In the genomic region with DNA sequence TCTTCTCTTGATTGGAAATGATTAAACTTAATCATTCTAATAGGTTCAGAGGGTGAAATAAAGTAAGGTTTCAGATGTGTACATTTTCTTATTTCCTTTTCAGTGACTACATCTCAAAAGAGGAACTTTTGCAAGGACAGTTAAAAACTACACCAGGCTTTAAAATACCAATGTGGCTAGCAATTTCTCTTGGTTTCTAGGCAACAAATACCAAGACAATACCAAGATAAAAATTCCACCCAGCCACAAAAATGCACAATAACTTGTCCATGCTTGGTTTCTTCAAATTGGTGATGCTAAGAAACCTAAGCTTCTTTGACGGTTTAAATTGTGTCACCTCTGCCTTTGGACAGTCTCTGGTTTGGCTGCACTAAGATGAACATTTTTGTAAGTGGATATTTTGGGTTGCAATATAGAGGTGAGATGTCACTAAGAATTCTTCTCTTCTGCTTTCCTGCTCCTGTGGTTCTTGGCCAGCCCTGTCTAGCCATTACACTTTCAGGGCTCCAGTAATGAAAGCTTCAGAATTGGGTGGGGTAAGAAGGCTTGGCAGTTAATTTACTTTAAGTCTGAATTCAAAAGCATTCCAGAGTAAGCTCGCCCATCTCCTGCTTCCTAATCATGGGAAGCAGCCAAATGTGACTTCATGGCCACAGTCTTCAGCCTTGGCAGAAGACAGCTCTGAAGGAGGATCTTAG, we compare ENCODE assay signal across 37 mouse cellular contexts. TPM values are rescaled to one million over a fixed set of nuclear protein-coding genes. Genes with fewer than 3 reads are reported as not detected.
DNase-seq lines count a peak whose midpoint lies in the region; ATAC-seq and TF ChIP-seq lines count a peak whose summit lies in the region.
"Had no signal": no experiment of that assay in that cellular context is flagged by ENCODE, and none has a peak within 500 bp of the region (broad histone marks: within the 10 kb centered on the region; RNA-seq: fewer than 3 reads in every experiment).

No protein-coding gene starts in this region.

- no peak for TF ChIP-seq CTCF in hindbrain, postnatal 0 days (IDR thresholded peaks at IDR 0.05; ENCODE audit: low read depth)
- no peak for TF ChIP-seq CTCF in embryonic fibroblast, embryonic 13.5 days (IDR thresholded peaks at IDR 0.05; ENCODE audit: borderline replicate concordance, insufficient read depth, low read length)

- no peak for DNase-seq in hindbrain, postnatal 0 days (ENCODE audit: low spot score)
- DNase-seq in Muller cell, postnatal 12 days (ENCODE audit: inconsistent ontology term) = peak; percentile 66
- DNase-seq in telencephalon, adult 2 months (ENCODE audit: low read depth, low spot score) = peak; percentile 4
- no peak for DNase-seq in kidney, adult 11 months
- DNase-seq in forebrain, embryonic 11.5 days (ENCODE audit: low spot score) = no peak
- DNase-seq: adrenal gland, postnatal 25 days; cerebellum, adult 18-20 months; kidney, adult 18-20 months; kidney, postnatal 25 days; midbrain, embryonic 14.5 days; retina, postnatal 1 day; spleen, adult 18-20 months; thymus, adult 18-20 months; thymus, postnatal 25 days had no signal

- H3K27ac ChIP-seq in hindbrain, embryonic 16.5 days (ENCODE audit: low read depth, low read length) = no peak overlapping the region
- no peak overlapping the region for H3K27ac ChIP-seq in hindbrain, postnatal 0 days
- H3K27ac ChIP-seq in embryonic fibroblast, embryonic 13.5 days (ENCODE audit: insufficient read depth, low read length) = peak overlapping the region; percentile 49; the same call in 1 of the 2 replicates
- H3K27ac ChIP-seq in forebrain, embryonic 11.5 days (ENCODE audit: low read depth, low read length) = no peak overlapping the region
- H3K27ac ChIP-seq: embryonic facial prominence, embryonic 10.5 days; embryonic facial prominence, embryonic 15.5 days; hindbrain, embryonic 12.5 days; kidney, embryonic 15.5 days; limb, embryonic 12.5 days; liver, embryonic 15.5 days; macrophage; neural tube, embryonic 15.5 days had no signal

- no peaks in the 10 kb centered on the region for H3K9me3 ChIP-seq in hindbrain, embryonic 16.5 days (ENCODE audit: control insufficient read depth, low read length)
- H3K9me3 ChIP-seq in hindbrain, postnatal 0 days (ENCODE audit: low read length) = no peaks in the 10 kb centered on the region
- no peaks in the 10 kb centered on the region for H3K9me3 ChIP-seq in forebrain, embryonic 11.5 days (ENCODE audit: control insufficient read depth, low read length)
- H3K9me3 ChIP-seq: embryonic facial prominence, embryonic 10.5 days; embryonic facial prominence, embryonic 15.5 days; hindbrain, embryonic 12.5 days; kidney, embryonic 15.5 days; limb, embryonic 12.5 days; liver, embryonic 15.5 days; neural tube, embryonic 15.5 days had no signal

- TF ChIP-seq POLR2A in embryonic fibroblast, embryonic 13.5 days (IDR thresholded peaks at IDR 0.05; ENCODE audit: low read depth, low read length) = no peak

- H3K4me2 ChIP-seq in hindbrain, embryonic 16.5 days (ENCODE audit: low read length) = no peak overlapping the region
- no peak overlapping the region for H3K4me2 ChIP-seq in hindbrain, postnatal 0 days (ENCODE audit: low read depth, low read length)
- H3K4me2 ChIP-seq in forebrain, embryonic 11.5 days (ENCODE audit: low read depth, low read length, severe bottlenecking) = no peak overlapping the region
- H3K4me2 ChIP-seq: embryonic facial prominence, embryonic 15.5 days; hindbrain, embryonic 12.5 days; kidney, embryonic 15.5 days; limb, embryonic 12.5 days; liver, embryonic 15.5 days; neural tube, embryonic 15.5 days had no signal

- H3K4me3 ChIP-seq in hindbrain, embryonic 16.5 days (ENCODE audit: low read length) = no peak overlapping the region
- H3K4me3 ChIP-seq in hindbrain, postnatal 0 days (ENCODE audit: low read length) = no peak overlapping the region
- no peak overlapping the region for H3K4me3 ChIP-seq in embryonic fibroblast, embryonic 13.5 days (ENCODE audit: insufficient read depth, low read length)
- no peak overlapping the region for H3K4me3 ChIP-seq in forebrain, embryonic 11.5 days (ENCODE audit: low read depth, low read length)
- H3K4me3 ChIP-seq: embryonic facial prominence, embryonic 10.5 days; embryonic facial prominence, embryonic 15.5 days; hindbrain, embryonic 12.5 days; kidney, embryonic 15.5 days; limb, embryonic 12.5 days; liver, embryonic 15.5 days; neural tube, embryonic 15.5 days had no signal

- no peaks in the 10 kb centered on the region for H3K36me3 ChIP-seq in hindbrain, embryonic 16.5 days (ENCODE audit: control insufficient read depth, insufficient read depth, low read length)
- no peaks in the 10 kb centered on the region for H3K36me3 ChIP-seq in hindbrain, postnatal 0 days (ENCODE audit: insufficient read depth, low read length)
- no peaks in the 10 kb centered on the region for H3K36me3 ChIP-seq in forebrain, embryonic 11.5 days (ENCODE audit: control insufficient read depth, insufficient read depth, low read length)
- H3K36me3 ChIP-seq: embryonic facial prominence, embryonic 10.5 days; embryonic facial prominence, embryonic 15.5 days; hindbrain, embryonic 12.5 days; kidney, embryonic 15.5 days; limb, embryonic 12.5 days; liver, embryonic 15.5 days; neural tube, embryonic 15.5 days had no signal

- peak; percentile 34; the same call in 1 of the 2 replicates for ATAC-seq in hindbrain, embryonic 16.5 days
- no peak for ATAC-seq in hindbrain, postnatal 0 days
- no peak for ATAC-seq in forebrain, embryonic 11.5 days (replicated peaks; ENCODE audit: low FRiP score)
- ATAC-seq: CD4-positive, CD25-positive, alpha-beta regulatory T cell, adult 4 months; forebrain, embryonic 16.5 days had no signal

- H3K9ac ChIP-seq in hindbrain, embryonic 16.5 days (ENCODE audit: low read depth, low read length) = no peak overlapping the region
- H3K9ac ChIP-seq in hindbrain, postnatal 0 days (replicated peaks; ENCODE audit: low read length) = no peak overlapping the region
- H3K9ac ChIP-seq in forebrain, embryonic 11.5 days (ENCODE audit: low read length) = no peak overlapping the region
- H3K9ac ChIP-seq: embryonic facial prominence, embryonic 15.5 days; hindbrain, embryonic 12.5 days; kidney, embryonic 15.5 days; limb, embryonic 12.5 days; liver, embryonic 15.5 days; neural tube, embryonic 15.5 days had no signal

- WGBS in hindbrain, embryonic 16.5 days = 52% methylated on average over 2 of the region's 2 CpGs
- WGBS in hindbrain, postnatal 0 days = 39% methylated on average over 2 of the region's 2 CpGs
- 43% methylated on average over 2 of the region's 2 CpGs for WGBS in forebrain, embryonic 11.5 days

- no peaks in the 10 kb centered on the region for H3K27me3 ChIP-seq in hindbrain, embryonic 16.5 days (replicated peaks; ENCODE audit: control insufficient read depth, insufficient read depth, low read length)
- no peaks in the 10 kb centered on the region for H3K27me3 ChIP-seq in hindbrain, postnatal 0 days (ENCODE audit: insufficient read depth, low read length)
- H3K27me3 ChIP-seq in forebrain, embryonic 11.5 days (ENCODE audit: control insufficient read depth, insufficient read depth, low read length) = no peaks in the 10 kb centered on the region
- H3K27me3 ChIP-seq: embryonic facial prominence, embryonic 15.5 days; hindbrain, embryonic 12.5 days; kidney, embryonic 15.5 days; limb, embryonic 12.5 days; liver, embryonic 15.5 days; neural tube, embryonic 15.5 days had no signal

- no peaks in the 10 kb centered on the region for H3K4me1 ChIP-seq in hindbrain, embryonic 16.5 days (ENCODE audit: control insufficient read depth, insufficient read depth, low read depth, low read length)
- no peaks in the 10 kb centered on the region for H3K4me1 ChIP-seq in hindbrain, postnatal 0 days (ENCODE audit: insufficient read depth, low read length)
- H3K4me1 ChIP-seq in embryonic fibroblast, embryonic 13.5 days (ENCODE audit: control insufficient read depth, insufficient read depth, low read length) = peaks cover 2% of the 10 kb centered on the region
- no peaks in the 10 kb centered on the region for H3K4me1 ChIP-seq in forebrain, embryonic 11.5 days (replicated peaks; ENCODE audit: control insufficient read depth, insufficient read depth, low read length)
- H3K4me1 ChIP-seq: embryonic facial prominence, embryonic 10.5 days; embryonic facial prominence, embryonic 15.5 days; hindbrain, embryonic 12.5 days; kidney, embryonic 15.5 days; limb, embryonic 12.5 days; liver, embryonic 15.5 days; neural tube, embryonic 15.5 days had no signal

RNA-seq across cellular contexts. Expression of a gene that starts 56.8 kb away (rescaled TPM):
- not detected in 2 replicates for polyA plus RNA-seq in hindbrain, embryonic 16.5 days (2015; fragmentation: Nextera tagmentation; extraction: Ambion mirVana)
- 0.07 and 0.16 TPM in 2 replicates for total RNA-seq in hindbrain, postnatal 0 days (2014; rRNA removed)
- 0.08 and 0.11 TPM in 2 replicates for polyA plus RNA-seq in hindbrain, postnatal 0 days (2015; fragmentation: Nextera tagmentation; extraction: Ambion mirVana)
- polyA plus RNA-seq in embryonic fibroblast, embryonic 13.5 days (2011; ENCODE audit: insufficient read length, low read depth, missing spikeins) = not detected in 2 replicates
- not detected in 2 replicates for polyA plus RNA-seq in forebrain, embryonic 11.5 days (2014; fragmentation: Nextera tagmentation; extraction: Ambion mirVana)
- total RNA-seq: gastrocnemius, adult 8-10 months; gastrocnemius, postnatal 4 days; heart, adult 8-10 months; heart, postnatal 25 days; left cerebral cortex, adult 18-20 months; left cerebral cortex, postnatal 25 days; liver, adult 2 months; monocyte, adult 5-6 weeks had no signal
- polyA plus RNA-seq: embryonic facial prominence, embryonic 10.5 days; embryonic facial prominence, embryonic 15.5 days; forebrain, embryonic 16.5 days; heart, embryonic 14.5 days; hindbrain, embryonic 12.5 days; kidney, embryonic 15.5 days; limb, embryonic 12.5 days; liver, adult 2 months; liver, embryonic 15.5 days; lung, embryonic 16.5 days; midbrain, embryonic 14.5 days; neural tube, embryonic 15.5 days had no signal

RNA-seq across cellular contexts. Expression of a gene that starts 58.9 kb away (rescaled TPM):
- 0.08 and 0.10 TPM in 2 replicates for polyA plus RNA-seq in hindbrain, embryonic 16.5 days (2015; fragmentation: Nextera tagmentation; extraction: Ambion mirVana)
- 0.07 and 0.10 TPM in 2 replicates for total RNA-seq in hindbrain, postnatal 0 days (2014; rRNA removed)
- polyA plus RNA-seq in hindbrain, postnatal 0 days (2015; fragmentation: Nextera tagmentation; extraction: Ambion mirVana) = not detected in 2 replicates
- polyA plus RNA-seq in embryonic fibroblast, embryonic 13.5 days (2011; ENCODE audit: insufficient read length, low read depth, missing spikeins) = not detected in 2 replicates
- 0.33 TPM in 1 of 2 replicates, not detected in the other for polyA plus RNA-seq in forebrain, embryonic 11.5 days (2014; fragmentation: Nextera tagmentation; extraction: Ambion mirVana)
- total RNA-seq: adrenal gland, postnatal 25 days; gastrocnemius, adult 8-10 months; heart, adult 8-10 months; layer of hippocampus, adult 18-20 months; left cerebral cortex, adult 18-20 months had no signal
- polyA plus RNA-seq: forebrain, embryonic 16.5 days; heart, embryonic 14.5 days; kidney, embryonic 15.5 days; limb, embryonic 12.5 days had no signal

Comparison
In these comparisons a context has a peak if more than half of its experiments do, and no peak if none do; other contexts are left out.
1. DNase-seq: peak in Muller cell, postnatal 12 days (single experiment) and telencephalon, adult 2 months (single experiment); none in hindbrain, postnatal 0 days (single experiment), kidney, adult 11 months (single experiment) and forebrain, embryonic 11.5 days (single experiment).